Mouse (Mus musculus): ENCODE results near the gene Nudc.

Nudc gene

GRCm38 (mm10) chr4:133493895-133494294 lies 51.9 kb downstream of the Nudc start:
- no peak for DNase-seq (ENCODE audit: low read depth, low spot score)

- no peak for DNase-seq (ENCODE audit: low read depth, low spot score)
These were observed 54.0 kb downstream of the Nudc start for GRCm38 (mm10) chr4:133491800-133492199.

GRCm38 (mm10) chr4:133489489-133490245 lies 56.1 kb downstream of the Nudc start:
- DNase-seq (ENCODE audit: low read depth, low spot score), result no peak

GRCm38 (mm10) chr4:133488619-133489392 lies 57.0 kb downstream of the Nudc start:
- no peak for DNase-seq (ENCODE audit: low read depth, low spot score)

- DNase-seq (ENCODE audit: low read depth, low spot score), result no peak
These were observed 59.0 kb downstream of the Nudc start for GRCm38 (mm10) chr4:133486673-133487357.

GRCm38 (mm10) chr4:133485691-133486425 lies 59.9 kb downstream of the Nudc start:
- no peak for DNase-seq (ENCODE audit: low read depth, low spot score)

GRCm38 (mm10) chr4:133484266-133485025 lies 61.4 kb downstream of the Nudc start:
- DNase-seq (ENCODE audit: low read depth, low spot score), result no peak
